Mouse (Mus musculus) spleen, postnatal 4 days (tissue): ENCODE data around the gene Zic5.

Experiments used
- DNase-seq, 2 experiments: peaks; one replicate each; pipeline ENCODE4 v3.0.0; 2022; ENCODE audit warnings: low spot score in 2 of 2

Zic5 gene

DNA sequence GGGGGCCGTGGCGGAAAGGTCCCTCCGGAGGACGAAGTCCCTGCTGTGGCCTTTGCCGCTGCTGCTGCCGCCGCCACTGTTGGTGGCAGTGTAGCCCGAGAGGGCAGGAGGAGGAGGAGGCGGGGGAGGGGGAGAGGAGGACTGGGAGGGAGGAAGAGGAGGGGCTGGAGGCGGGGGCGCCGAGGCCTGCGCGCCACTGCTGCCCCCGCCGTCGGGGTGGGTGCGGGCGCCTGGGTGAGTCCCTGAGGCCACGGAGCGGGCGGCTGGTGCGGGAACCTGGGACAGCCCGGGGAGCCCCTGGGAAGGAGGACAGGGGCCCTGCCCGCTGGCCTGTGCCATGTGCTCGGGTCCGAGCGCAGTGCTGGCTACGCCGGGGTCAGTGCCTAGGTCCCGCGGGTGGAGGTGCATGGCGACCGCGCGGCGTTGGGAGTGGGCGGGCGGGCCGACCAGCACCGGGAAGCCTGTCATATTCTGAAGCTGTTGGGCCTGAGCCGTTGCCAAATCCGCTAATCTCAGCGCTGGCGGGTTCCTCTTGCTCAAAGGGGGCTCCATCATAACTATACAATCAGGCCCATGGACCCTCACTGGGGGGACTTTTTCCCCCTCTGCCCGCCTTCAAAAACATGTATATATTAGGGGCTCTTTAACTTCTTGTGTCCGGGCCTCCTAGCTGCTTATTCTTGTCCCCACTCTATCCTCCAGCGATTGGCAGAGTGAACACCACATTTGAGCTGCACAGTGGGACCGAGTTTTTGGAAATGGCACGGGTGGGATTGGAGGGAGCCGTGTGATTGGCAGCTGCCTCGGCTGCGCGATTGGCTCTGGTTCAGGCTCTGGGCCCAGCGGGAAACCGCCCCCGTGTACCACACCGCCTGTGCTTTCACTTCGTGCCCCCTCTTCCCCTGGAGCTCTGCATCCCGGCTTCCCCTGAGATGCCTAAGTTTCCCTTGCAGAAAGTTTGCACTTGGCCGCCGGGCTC is at the start of gene Zic5:
TSS of gene Zic5 (minus strand) at position 915 of the 979 bp plus-strand sequence.
- DNase-seq, result no peak

DNA sequence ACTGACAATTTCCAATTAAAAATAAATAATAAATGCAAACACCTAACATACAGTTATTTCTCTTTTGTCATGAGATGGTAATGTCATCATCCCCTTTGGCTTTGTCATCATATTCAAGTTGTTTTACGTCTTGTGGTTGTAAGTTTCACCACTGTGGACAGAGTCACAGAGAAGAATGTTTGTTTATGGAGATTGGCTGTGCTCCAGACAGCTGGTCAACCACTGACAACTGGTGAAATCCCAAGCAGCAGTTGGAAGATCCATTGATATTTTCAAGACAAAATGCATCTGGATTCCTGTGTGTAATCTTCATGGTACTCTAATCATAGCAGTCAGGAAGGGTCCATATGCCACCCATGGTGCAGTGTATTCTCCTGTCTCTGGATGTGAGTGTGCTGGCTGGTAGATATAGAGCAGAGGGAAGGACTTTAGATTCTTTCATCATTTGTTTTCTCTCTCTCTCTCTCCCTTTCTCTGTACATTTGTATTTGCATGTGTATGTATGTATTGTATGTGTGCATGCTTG is 48.1 kb upstream of the Zic5 start:
- no peak for DNase-seq

DNA sequence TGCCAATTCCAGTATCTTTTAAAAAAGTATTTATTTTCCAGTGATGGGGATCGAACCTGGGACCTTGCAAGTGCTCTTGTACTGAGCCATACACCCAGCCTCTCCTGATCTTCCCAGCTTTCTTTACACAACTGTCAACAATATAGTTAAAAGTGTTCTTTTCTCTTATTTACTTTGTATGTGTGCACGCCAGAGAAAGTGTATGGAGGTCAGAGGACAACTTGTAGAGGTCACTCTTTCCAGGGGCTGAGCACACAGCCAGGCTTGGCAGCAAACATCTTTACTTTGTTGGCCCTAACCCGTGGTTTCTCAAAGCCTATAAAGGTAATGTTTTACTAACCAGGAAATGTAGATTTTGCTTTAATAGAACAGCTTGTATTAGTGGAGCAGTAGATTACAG is 46.0 kb upstream of the Zic5 start:
- DNase-seq, result no peak

DNA sequence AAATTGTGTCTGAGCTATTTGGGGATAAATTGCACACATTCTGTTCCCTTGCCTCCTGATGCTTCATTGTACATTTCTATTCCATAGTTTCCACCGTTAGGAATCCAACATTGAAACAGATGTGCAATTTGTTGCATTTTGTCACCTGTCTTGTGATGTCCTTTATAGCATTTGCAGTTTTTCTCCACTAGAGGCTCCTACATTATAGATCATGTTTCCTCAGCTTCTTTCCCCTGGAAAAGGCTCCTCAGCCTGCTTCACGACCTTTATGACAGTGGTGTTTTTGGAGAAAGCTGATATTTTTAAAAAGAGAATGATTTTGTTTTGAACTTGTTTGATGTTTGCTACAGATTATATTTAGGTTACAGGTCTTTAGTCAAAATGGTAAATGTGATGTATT is 43.6 kb upstream of the Zic5 start:
- DNase-seq, result no peak

DNA sequence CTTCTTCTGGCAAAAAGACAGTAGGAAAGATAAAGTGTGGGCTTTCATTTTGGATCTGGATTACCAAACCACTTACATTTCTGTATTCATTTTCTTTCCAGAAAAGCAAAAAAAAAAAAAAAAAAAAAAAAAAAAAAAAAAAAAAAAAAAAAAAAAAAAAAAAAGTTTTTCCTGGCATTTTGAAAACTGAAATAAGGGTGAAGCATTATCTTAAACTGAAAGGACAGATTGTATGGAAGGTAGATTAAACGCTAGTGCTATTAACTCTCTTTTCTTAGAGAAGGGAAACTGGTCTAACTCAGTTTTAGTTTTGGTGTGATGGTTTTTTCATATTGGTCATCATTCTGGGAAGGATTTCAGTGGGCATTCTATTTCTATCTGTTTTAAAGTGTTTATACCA is 26.5 kb upstream of the Zic5 start:
- DNase-seq, result no peak

DNA sequence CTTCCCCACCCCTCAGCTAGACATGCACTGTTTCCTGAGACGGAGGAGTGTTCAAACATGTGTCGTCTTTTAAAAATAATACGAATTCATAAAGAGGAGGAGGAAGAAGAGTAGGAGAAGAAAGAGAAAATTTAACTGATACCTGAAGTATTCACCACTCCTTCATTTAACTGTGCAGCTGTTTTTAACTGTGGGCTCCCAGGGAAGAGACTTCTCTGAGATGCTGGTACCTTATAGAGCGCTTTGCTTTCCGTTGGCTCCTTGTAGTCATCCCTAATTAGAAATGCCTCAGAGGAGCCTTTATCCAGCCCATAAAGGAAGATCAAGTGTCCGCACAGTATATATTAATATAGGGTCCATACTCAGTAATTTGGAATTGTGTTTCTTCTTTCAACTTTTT is 26.0 kb upstream of the Zic5 start:
- no peak for DNase-seq

DNA sequence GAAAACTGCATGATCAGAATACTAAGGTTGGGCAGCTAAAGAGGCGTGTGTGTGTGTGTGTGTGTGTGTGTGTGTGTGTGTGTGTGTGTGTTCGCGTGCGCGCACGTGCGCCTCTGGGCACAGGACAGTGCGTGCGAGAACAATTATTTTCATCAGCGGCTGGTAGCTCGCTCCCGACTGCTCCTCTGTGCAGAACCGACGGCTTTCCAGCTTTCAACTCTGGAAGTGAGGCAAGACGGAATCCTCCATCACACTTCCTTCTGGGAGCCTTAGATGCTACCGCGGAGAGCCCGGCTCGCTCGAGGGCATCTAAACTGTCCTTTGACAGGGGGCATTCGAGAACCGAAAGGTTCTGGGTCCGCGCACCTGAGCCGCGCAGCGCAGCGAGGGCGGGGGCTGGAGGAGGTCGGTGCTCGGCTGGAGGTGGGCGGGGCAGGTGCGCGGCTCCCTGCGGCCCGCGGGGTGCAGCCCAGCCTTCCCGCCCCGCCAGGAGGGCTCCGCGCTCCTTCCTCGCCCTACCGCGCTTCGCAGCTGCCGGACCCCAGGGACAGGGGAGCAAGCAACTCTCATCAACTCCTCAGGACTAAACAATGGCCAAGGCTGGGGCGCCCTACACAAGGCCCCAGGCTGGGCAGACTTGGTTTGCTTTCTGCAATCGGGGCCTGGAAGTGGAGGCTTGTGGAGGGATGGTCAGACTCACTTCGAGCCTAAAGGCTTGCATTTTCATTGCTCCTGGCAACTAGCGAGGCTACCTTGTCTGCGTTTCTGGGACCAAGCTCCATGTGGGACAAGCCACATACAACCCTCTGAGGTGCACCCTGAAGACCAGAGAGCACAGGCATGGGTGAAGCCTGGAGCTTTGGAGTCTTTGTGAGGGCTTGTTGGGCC is 25.2 kb upstream of the Zic5 start, which contains the start of gene Gm10837:
TSS of gene Gm10837 (plus strand) at position 146 of the 888 bp plus-strand sequence.
- DNase-seq, result no peak

DNA sequence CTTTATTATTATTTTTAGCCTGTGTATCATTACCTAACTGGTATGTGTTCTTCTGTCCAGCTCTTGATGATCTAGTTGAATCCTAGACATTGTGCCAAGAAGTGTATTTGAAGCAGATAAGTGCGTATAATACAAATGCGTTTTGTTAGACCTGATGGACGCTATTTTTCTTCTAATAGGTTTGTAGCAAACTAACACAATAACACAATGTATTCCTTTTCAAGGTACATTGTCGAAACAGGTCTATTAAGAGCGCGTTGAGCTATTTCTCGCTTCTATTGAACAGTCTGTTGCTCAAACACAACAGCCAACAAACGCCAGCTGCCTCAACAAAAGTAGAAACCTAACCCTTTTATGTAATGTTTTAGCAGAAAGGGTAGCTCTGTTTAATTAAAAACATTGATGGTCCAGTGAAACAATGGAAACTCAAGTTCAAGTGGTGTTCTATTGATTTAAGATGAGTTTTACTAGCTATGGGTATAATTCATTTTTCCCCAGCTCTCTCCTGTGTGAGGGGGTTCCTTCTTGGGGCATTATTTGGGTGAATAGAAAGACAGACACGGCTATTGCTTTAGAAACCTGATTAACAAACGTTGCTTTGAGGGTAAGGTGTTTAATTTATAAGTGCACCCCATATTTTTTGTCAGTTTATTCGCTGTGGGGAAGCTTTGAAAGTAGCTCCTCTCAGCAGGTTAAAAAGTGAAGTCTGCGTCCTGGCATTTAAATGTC is 24.4 kb upstream of the Zic5 start:
- DNase-seq, result no peak

DNA sequence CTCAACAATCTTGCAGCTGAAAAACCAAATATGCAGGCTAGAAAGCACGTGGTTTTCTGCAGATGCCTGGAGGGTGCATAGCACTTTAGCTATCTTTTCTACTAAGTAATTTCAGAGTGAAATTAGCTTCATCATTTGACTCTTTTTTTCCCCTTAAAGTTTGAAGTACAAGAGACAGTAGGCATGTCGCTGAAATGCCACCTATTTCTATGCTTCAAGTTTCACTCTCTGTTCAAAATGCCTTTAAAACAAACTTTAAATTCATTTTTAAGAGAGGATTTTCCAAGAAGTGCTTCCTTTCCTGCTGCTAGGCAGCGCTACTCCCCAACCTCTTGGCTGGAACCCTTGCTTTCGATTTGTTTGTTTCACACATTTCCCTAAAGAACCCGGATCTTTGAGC is 23.6 kb upstream of the Zic5 start:
- no peak for DNase-seq

DNA sequence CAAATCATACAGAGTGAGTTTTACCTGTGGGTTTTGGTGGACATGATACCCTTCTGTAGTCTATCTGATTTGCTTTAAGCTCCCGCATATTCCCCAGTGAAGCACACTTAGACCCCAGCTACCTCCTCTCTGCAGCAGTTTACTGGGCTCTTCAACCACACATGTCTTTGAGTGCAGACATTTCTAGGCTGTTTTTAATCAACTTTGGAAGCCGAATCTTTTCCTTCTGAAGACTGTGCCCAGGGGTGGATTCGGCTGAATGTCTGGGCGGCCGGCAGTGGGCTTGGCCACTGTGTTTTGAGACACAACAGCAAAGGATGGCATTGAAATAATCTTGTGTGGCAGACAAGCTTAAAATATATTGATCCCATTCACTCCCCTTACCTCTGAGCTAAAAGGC is 21.9 kb upstream of the Zic5 start:
- DNase-seq, result no peak

DNA sequence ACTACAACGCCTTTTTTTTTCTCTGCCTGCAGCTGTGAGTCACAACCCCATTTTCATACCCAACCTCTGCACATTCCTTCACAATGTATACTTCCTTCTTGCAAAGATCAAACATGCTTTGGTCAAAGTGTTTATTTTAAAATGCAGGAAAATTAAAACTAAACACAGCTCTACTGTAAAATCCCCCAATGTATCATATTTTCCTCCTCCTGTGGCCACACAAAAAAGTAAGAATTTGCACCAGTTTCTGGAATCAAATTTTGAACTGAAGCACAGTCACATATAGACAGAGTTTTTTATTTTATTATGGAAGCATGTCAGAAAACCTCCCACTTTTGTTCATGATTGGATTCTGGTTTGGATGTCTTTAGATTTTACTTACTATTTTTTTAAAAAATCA is 21.1 kb upstream of the Zic5 start:
- no peak for DNase-seq

DNA sequence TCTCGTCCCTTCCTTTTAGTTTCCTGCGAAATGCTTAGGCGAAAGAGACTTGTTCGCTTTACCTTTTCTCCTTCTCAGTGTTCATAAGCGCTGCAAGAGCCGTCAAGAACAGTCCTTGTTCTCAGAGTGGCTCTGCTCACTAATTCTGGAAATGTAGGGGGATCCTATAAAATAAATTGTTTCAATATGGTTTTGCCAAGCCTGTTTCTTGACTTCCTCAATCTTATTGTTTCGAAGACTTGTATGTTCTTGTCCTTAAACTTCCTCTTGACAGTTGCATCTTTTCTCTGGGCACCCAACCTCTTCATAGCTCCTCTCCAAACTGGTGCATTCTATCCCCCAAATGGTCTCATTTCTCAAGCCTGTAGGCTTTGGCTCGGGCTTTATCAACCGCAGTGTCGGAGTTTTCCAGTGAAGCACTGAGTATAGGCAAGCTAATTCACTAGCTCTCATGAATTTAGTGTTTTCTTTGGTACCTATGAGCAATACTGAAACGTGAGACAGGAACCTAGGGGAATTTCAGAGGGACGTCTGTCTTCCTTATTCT is 20.2 kb upstream of the Zic5 start:
- DNase-seq, result no peak

DNA sequence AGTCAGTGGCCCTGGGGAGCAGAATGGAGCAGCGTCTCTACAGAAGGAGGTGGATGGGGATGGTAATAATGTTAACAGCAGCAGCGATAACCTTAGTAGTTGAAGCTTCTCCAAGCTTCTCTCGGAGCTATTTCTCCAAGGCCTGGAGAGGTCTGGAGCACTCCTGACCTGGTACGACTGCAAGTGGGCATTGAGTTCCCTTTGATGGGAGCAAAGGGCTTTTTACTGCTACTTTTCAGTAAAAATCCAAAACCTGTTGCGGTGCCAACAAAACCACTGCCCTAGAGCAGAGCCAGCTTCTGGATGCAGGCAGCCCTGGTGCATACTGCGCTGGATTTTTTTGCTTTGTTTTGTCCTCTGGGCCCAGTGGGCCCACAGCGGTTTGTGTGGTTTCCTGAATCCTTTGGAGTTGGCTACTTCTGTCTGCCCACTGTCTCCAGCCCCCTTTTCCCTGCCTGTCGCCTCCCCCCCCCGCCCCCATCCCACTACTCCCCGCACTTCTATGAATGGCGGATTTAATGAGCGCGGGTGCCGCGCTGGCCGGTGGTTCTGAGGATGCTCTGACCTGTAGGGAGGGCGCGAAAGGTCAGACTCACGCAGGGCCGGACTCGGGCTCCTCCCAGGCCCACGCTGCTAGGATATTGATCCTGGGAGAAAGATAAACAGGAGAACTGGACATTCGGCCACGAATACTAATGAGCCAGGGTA is 19.5 kb upstream of the Zic5 start:
- no peak for DNase-seq

DNA sequence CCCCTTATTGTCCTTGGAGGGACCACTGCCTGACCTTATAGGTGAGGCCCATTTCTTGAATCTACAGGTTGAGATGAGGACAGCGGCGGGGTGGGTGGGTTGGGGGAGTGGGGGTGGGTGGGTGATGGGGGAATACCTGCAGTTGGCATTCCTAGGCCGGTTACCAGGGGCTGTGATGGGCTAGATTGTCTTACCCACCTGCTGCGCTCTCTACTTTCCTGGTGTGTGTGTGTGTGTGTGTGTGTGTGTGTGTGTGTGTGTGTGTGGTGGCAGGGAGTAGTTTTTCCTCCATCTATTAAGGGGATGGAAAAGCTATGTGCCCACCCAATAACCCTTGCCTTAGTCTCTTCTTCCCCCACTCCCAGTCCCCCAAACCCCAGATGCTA is 19.0 kb upstream of the Zic5 start:
- no peak for DNase-seq

DNA sequence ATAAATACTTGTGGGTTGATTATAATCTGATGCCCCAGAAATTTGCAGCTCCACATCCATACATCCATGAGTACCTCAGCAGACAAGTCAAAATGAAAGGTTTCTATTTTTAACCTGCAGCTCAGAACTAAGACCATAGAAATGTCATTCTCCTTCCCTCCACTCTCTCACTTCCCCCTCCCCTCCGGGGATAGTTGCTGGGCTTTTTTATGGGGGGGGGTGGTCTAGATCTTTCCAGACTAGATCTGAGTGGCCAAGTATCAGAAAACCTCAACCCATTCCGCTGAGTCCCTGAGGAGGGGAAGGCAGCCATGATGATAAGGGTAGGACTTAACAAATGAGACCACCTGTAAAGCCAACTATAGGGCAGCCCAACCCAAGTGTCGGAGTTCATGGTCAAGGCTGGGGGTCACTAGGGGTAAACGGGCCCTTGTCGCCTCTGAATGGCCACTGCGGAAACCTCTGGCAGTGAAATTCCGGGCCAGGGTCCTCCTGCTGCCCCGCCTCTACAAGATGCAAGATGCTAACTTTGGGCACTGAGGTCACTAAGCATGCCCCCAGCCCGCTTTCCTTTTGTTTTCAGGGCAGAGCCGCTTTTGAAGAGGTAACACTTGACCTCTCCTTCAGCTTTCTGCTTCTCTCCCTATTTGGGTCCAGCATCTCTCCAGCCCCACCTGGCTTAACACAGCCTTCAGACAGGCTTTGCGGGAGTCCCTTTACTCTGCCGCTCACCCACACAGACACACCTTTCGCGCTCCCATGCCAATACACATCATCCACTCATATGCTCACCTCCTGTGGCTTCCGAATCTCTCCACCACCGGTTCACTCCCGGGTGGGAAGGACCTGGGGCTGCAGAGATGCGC is 18.3 kb upstream of the Zic5 start:
- no peak for DNase-seq

DNA sequence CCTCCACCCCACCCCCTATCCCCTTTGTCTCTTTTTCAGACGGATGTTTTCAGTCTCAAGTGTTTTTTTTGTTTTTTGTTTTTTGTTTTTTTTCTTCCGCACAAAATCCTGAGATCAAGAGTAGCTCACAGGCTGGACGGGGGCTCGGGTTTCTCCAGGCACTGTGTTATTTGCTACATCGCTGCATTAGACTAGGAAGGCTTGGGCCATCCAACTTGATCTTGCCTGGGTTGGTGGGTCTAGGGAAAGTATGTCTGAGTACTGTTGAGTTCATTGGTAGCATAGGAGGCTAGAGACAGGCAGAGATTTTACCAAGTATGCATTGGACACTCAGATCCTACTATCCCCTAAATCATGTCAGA is 17.5 kb upstream of the Zic5 start:
- DNase-seq, result no peak

DNA sequence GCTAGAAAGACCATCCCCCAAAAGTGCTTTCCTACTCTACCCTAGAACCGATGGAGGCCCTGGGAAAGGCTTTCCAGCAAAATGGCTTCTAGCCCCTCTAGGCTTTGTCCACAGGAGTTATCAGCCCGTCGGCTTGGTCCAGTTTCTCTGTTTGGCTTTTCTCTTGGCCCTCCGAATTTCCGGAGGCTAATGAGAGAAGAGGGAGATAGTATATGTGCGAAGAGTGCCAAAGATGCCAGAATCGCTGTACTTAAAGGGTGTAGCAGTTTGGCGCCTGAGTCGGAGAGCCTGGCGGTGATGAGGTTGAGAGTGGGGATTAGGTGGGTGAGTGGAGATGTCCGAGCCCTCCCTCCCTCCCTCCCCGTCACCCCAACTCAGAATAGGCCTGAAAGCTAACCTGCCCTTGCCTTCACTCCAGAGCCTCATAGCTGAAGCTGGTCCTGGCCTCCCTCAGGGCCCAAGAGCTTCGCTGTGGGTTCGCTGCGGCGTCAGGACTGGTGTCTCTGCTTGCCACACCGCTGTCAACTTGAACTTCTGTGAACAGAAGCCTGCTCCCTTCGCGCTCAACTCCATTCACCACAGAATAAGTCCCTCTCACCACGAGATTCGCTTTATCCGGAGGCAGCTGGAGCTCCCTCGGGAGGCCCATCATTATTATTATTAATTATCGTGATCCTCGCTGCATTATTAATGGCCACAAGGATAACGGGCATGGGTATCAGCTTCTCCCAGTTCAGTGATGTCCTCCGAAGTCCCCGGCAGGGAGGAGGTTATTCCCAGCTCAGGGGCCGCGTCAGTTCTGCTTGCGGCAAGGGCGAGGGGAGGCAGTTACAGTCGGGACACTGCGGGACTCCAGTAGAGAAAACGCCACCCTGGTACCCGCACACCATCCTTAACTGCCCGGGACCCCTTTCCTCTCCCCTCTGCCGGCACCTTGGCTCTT is 16.9 kb upstream of the Zic5 start:
- DNase-seq, result no peak

DNA sequence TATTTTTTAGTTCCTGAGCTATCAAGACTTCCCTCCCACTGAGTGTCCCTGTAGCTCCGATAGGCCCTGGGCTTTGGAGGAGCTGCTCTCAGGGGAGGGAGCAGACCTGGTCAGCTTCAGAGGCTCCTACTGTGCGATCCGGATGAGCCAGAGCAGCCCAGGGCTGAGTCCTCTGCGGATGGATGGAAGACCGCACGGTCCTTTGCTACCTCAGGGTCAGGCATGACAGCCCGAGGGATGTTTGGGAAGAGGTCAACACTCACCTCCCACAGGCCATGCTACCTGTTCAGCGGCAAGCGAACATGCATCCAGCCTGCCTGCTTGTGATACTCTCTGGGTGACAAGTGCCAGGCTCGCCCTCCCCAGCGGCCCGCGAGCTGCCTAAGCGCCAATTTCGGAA is 15.7 kb upstream of the Zic5 start:
- DNase-seq, result no peak

DNA sequence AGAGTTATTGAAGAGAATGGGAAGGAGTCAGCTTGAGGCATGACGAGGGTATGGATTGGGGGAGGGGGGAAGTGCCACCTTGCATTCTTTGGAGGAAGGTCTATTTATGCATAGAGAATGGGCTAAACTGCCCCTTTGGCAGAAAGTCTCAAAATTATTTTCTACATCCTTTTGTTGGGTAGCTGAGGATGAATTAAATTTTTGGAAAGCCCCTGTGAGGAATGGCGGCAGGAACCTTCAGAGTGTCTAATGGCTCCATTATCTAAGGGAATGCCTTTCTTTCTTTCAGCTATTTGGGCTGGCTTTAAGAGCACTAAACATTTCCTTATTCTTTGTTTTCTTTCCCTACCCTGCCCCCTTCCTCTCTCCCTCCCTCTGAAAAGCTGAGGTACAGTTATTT is 14.9 kb upstream of the Zic5 start:
- no peak for DNase-seq
